ENCODE assay signal across 9 mouse cellular contexts in the genomic region with DNA sequence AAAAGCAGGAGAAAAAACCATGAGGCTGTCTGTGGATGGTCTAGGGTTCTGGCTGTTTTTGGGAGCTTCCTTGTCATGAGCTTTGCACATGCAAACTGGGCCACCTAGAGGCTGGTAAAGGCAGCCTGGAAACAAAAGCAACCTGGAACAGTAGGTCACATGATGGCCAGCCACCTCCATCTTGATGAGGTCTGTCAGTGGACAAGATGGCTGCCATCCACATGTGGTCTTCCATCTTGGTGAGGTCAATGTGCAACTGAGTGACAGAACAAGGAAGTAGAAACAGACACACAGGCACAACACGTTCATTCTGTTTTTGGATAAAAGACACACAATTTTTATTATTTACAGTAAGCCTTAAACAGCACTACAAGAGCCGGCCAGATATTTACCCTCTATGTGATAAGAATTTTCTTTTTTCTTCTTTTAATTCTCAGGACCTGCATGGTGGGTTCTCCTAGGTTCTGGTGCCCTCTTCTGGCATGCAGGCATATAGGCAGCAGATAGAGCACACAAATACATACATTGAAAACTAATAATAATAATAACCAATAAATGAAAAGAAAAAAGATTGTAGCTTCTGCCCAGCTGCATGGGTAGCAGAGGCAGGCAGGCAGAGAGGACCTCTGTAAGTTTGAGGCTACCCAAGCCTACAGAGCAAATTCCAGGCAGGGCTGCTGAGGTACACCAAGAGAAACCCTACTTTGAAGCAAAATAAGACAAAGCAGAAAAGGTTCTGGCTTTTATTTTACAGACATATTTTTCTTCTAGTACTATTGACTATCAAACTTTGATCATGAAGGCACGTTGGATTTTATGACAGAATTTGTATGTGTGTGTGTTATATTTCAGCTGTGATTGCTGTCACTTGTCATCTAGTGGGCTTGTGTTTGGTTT. TPM values are rescaled to one million over a fixed set of nuclear protein-coding genes. Genes with fewer than 3 reads are reported as not detected.
DNase-seq lines count a peak whose midpoint lies in the region; ATAC-seq and TF ChIP-seq lines count a peak whose summit lies in the region.
"Had no signal": no experiment of that assay in that cellular context is flagged by ENCODE, and none has a peak within 500 bp of the region (broad histone marks: within the 10 kb centered on the region; RNA-seq: fewer than 3 reads in every experiment).

No protein-coding gene starts in this region.

- no peak overlapping the region for H3K4me2 ChIP-seq in embryonic facial prominence, embryonic 11.5 days (ENCODE audit: low read depth, low read length)
- H3K4me2 ChIP-seq in heart, postnatal 0 days (ENCODE audit: low read depth, low read length) = no peak overlapping the region
- no peak overlapping the region for H3K4me2 ChIP-seq in neural tube, embryonic 13.5 days
- H3K4me2 ChIP-seq: limb, embryonic 15.5 days had no signal

- H3K9me3 ChIP-seq in embryonic facial prominence, embryonic 11.5 days (replicated peaks; ENCODE audit: control insufficient read depth, low read length) = no peaks in the 10 kb centered on the region
- no peaks in the 10 kb centered on the region for H3K9me3 ChIP-seq in heart, postnatal 0 days (replicated peaks; ENCODE audit: control insufficient read depth, low read length)
- H3K9me3 ChIP-seq in neural tube, embryonic 13.5 days = no peaks in the 10 kb centered on the region
- H3K9me3 ChIP-seq: limb, embryonic 15.5 days had no signal

- no peaks in the 10 kb centered on the region for H3K36me3 ChIP-seq in embryonic facial prominence, embryonic 11.5 days (replicated peaks; ENCODE audit: control insufficient read depth, insufficient read depth, low read depth, low read length)
- H3K36me3 ChIP-seq in heart, postnatal 0 days (replicated peaks; ENCODE audit: control insufficient read depth, insufficient read depth, low read length) = no peaks in the 10 kb centered on the region
- H3K36me3 ChIP-seq in neural tube, embryonic 13.5 days = no peaks in the 10 kb centered on the region
- H3K36me3 ChIP-seq: limb, embryonic 15.5 days had no signal

- H3K4me3 ChIP-seq in embryonic facial prominence, embryonic 11.5 days (ENCODE audit: low read depth, low read length) = no peak overlapping the region
- H3K4me3 ChIP-seq in heart, postnatal 0 days (ENCODE audit: low read depth, low read length) = no peak overlapping the region
- H3K4me3 ChIP-seq in neural tube, embryonic 13.5 days = no peak overlapping the region
- H3K4me3 ChIP-seq: limb, embryonic 15.5 days had no signal

- H3K27ac ChIP-seq in embryonic facial prominence, embryonic 11.5 days (replicated peaks; ENCODE audit: low read depth, low read length) = no peak overlapping the region
- H3K27ac ChIP-seq in heart, postnatal 0 days (ENCODE audit: low read depth) = no peak overlapping the region
- H3K27ac ChIP-seq in neural tube, embryonic 13.5 days (replicated peaks) = no peak overlapping the region
- H3K27ac ChIP-seq: limb, embryonic 15.5 days had no signal

- WGBS in embryonic facial prominence, embryonic 11.5 days = 31% methylated on average over 3 of the region's 3 CpGs
- WGBS in heart, postnatal 0 days = 11% methylated on average over 3 of the region's 3 CpGs
- 30% methylated on average over 3 of the region's 3 CpGs for WGBS in neural tube, embryonic 13.5 days

- H3K4me1 ChIP-seq in embryonic facial prominence, embryonic 11.5 days (ENCODE audit: control insufficient read depth, insufficient read depth, low read length) = no peaks in the 10 kb centered on the region
- no peaks in the 10 kb centered on the region for H3K4me1 ChIP-seq in heart, postnatal 0 days (ENCODE audit: control insufficient read depth, insufficient read depth)
- no peaks in the 10 kb centered on the region; the same call in 1 of the 2 replicates for H3K4me1 ChIP-seq in neural tube, embryonic 13.5 days (replicated peaks)
- H3K4me1 ChIP-seq: limb, embryonic 15.5 days had no signal

- peak; percentile 41; the same call in 1 of the 2 replicates for TF ChIP-seq EP300 in heart, postnatal 0 days (IDR thresholded peaks at IDR 0.05; ENCODE audit: low read depth)

- H3K27me3 ChIP-seq in embryonic facial prominence, embryonic 11.5 days (ENCODE audit: control insufficient read depth, insufficient read depth, low read length) = no peaks in the 10 kb centered on the region
- no peaks in the 10 kb centered on the region for H3K27me3 ChIP-seq in heart, postnatal 0 days (ENCODE audit: control insufficient read depth, insufficient read depth, low read length)
- no peaks in the 10 kb centered on the region for H3K27me3 ChIP-seq in neural tube, embryonic 13.5 days
- H3K27me3 ChIP-seq: limb, embryonic 15.5 days had no signal

- ATAC-seq in embryonic facial prominence, embryonic 11.5 days (replicated peaks; ENCODE audit: insufficient number of reproducible peaks, low FRiP score, low TSS enrichment, low read depth) = no peak
- peak; percentile 22 for ATAC-seq in heart, postnatal 0 days (ENCODE audit: insufficient read depth, low read depth)
- peak; percentile 47 for ATAC-seq in neural tube, embryonic 13.5 days (ENCODE audit: low read depth)

- no peak overlapping the region for H3K9ac ChIP-seq in embryonic facial prominence, embryonic 11.5 days (replicated peaks; ENCODE audit: low read length)
- H3K9ac ChIP-seq in heart, postnatal 0 days (replicated peaks; ENCODE audit: low read depth, low read length) = no peak overlapping the region
- no peak overlapping the region for H3K9ac ChIP-seq in neural tube, embryonic 13.5 days
- H3K9ac ChIP-seq: limb, embryonic 15.5 days had no signal

- DNase-seq in CD4-positive, CD25-positive, alpha-beta regulatory T cell, adult 2 months (ENCODE audit: low read depth, low spot score) = peak; percentile 93
- peak; percentile 84 for DNase-seq in adrenal gland, adult 2 months
- DNase-seq in embryonic facial prominence, embryonic 11.5 days (ENCODE audit: low spot score) = peak; percentile 68
- DNase-seq in heart, postnatal 0 days (ENCODE audit: low spot score) = peak; percentile 92
- peak; percentile 62 to 78 for DNase-seq in kidney, postnatal 36 days
- peak; percentile 84 to 88 for DNase-seq in lung, adult 18-20 months
- peak; percentile 80 for DNase-seq in testis, postnatal 10 days (ENCODE audit: low spot score)

- peak; percentile 64 for TF ChIP-seq CTCF in heart, postnatal 0 days (IDR thresholded peaks at IDR 0.05; ENCODE audit: low read depth)

RNA-seq across cellular contexts. Expression of a gene that starts 31.3 kb away (rescaled TPM):
- not detected for total RNA-seq in adrenal gland, adult 2 months (2021)
- polyA plus RNA-seq in adrenal gland, adult 2 months (2012; rRNA removed) = not detected in 2 replicates
- polyA plus RNA-seq in embryonic facial prominence, embryonic 11.5 days (2014; fragmentation: Nextera tagmentation; extraction: Ambion mirVana) = not detected in 2 replicates
- not detected in 2 replicates for total RNA-seq in heart, postnatal 0 days (2014; rRNA removed; ENCODE audit: low replicate concordance)
- not detected in 2 replicates for polyA plus RNA-seq in heart, postnatal 0 days (2015; fragmentation: Nextera tagmentation; extraction: Ambion mirVana)
- not detected in 2 replicates for polyA plus RNA-seq in neural tube, embryonic 13.5 days (2015; fragmentation: Nextera tagmentation; extraction: Ambion mirVana)
- polyA plus RNA-seq: limb, embryonic 15.5 days had no signal

RNA-seq across cellular contexts. Expression of a gene that starts 37.4 kb away (rescaled TPM):
- 10 to 100 TPM; 24.5 to 29.1 TPM for total RNA-seq in adrenal gland, adult 2 months (2021)
- 401 and 465 TPM in 2 replicates for polyA plus RNA-seq in adrenal gland, adult 2 months (2012; rRNA removed)
- 6.7 and 10.1 TPM in 2 replicates for polyA plus RNA-seq in embryonic facial prominence, embryonic 11.5 days (2014; fragmentation: Nextera tagmentation; extraction: Ambion mirVana)
- 8.0 and 24.5 TPM in 2 replicates for total RNA-seq in heart, postnatal 0 days (2014; rRNA removed; ENCODE audit: low replicate concordance)
- 14.9 and 15.5 TPM in 2 replicates for polyA plus RNA-seq in heart, postnatal 0 days (2015; fragmentation: Nextera tagmentation; extraction: Ambion mirVana)
- polyA plus RNA-seq in neural tube, embryonic 13.5 days (2015; fragmentation: Nextera tagmentation; extraction: Ambion mirVana) = 62.1 and 62.4 TPM in 2 replicates
